Mouse (Mus musculus): Measurements from ENCODE around the gene Mindy1. TPM values are rescaled to one million over a fixed set of nuclear protein-coding genes. Genes with fewer than 3 reads are reported as not detected.

Mindy1 gene
- polyA plus RNA-seq, 1 experiment from 2014 or later, result 42.5 TPM

DNA sequence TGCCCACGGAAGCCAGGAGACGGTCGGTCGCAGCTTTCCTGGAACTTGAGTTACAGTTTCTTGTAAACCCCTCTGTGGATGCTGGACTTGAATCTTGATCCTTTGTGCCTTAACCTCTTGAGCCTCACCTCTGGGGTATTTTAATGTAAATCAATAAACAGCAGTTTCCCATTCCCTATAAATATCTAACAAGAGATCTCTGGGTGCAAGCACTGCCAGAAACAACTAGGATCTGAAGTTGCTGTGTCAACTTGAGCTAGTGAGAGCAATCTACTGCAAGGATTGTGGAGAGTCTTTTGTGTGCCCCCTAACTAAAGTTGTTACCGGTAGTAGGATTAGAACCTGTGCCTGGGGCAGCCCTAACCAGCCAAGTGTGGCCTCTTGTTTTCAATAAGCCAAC lies 4.2 kb downstream of the Mindy1 start:
- no peak overlapping the region for H3K4me2 ChIP-seq (ENCODE audit: low read length)
- no peak for ATAC-seq
- peaks cover 22% of the 10 kb centered on the region for H3K4me1 ChIP-seq (ENCODE audit: control insufficient read depth, insufficient read depth, low read length)
- H3K27me3 ChIP-seq (ENCODE audit: control insufficient read depth, insufficient read depth, low read depth, low read length), result no peaks in the 10 kb centered on the region
- no peaks in the 10 kb centered on the region for H3K9me3 ChIP-seq (replicated peaks; ENCODE audit: control insufficient read depth, low read length, poor library complexity, severe bottlenecking)
- WGBS, result 92% methylated on average over 5 of the region's 5 CpGs
- H3K36me3 ChIP-seq (ENCODE audit: control insufficient read depth, insufficient read depth, low read length), result peaks cover 2% of the 10 kb centered on the region
- no peak overlapping the region for H3K27ac ChIP-seq (ENCODE audit: low read length)
- H3K4me3 ChIP-seq (ENCODE audit: low read depth, low read length), result no peak overlapping the region
- no peak overlapping the region for H3K9ac ChIP-seq (ENCODE audit: low read depth, low read length)

DNA sequence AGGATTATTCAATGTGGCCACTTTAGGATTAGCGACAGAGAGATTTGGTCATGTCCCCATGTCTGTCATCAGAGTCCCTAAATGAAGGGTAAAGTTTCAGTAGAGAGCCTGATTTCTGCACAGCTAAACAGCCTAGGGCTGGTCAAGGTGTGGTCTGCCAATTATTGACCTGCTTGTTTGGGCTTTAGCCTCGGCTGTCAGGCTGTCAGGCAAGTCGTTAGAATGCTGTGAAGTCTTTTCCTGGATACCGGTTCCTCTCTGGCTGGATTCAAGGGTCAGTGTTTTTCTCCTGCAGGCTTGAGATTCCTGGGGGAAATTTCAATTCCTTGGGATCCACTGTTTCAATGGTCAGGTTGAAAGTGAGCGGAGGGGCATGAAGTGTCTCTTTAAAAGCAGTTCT lies 4.9 kb downstream of the Mindy1 start:
- Histone ChIP-seq H3K27me3 (ENCODE audit: control insufficient read depth, insufficient read depth, low read depth, low read length) (no peaks in the 10 kb centered on the region), H3K4me3 (ENCODE audit: low read depth, low read length) (no peak overlapping the region), H3K9me3 (replicated peaks; ENCODE audit: control insufficient read depth, low read length, poor library complexity, severe bottlenecking) (no peaks in the 10 kb centered on the region), H3K9ac (ENCODE audit: low read depth, low read length) (no peak overlapping the region), H3K4me2 (ENCODE audit: low read length) (no peak overlapping the region), H3K27ac (ENCODE audit: low read length) (no peak overlapping the region), H3K4me1 (ENCODE audit: control insufficient read depth, insufficient read depth, low read length) (peaks cover 17% of the 10 kb centered on the region), H3K36me3 (ENCODE audit: control insufficient read depth, insufficient read depth, low read length) (peaks cover 2% of the 10 kb centered on the region)
- 70% methylated on average over 5 of the region's 5 CpGs for WGBS
- ATAC-seq, result no peak

DNA sequence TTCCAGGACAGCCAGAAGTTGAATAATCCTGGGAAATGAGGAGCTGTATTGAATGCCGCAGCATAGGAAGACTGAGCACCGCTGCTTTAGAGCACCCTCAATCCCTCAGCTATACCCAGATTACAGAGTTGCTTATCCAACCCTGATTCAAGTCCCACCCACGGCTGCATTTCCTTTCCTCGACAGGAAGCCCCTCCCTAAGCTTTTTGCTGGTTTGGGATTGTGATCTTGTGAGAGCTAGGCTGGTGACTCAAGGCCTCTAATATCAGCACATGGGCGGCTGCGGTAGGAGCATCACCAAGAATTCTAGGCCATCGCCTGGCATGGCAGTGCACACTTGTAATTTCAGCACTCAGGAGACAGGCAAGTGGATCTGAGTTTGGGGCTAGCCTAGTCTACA lies 5.4 kb downstream of the Mindy1 start:
- Histone ChIP-seq H3K4me1 (ENCODE audit: control insufficient read depth, insufficient read depth, low read length) (peaks cover 17% of the 10 kb centered on the region), H3K9me3 (replicated peaks; ENCODE audit: control insufficient read depth, low read length, poor library complexity, severe bottlenecking) (no peaks in the 10 kb centered on the region), H3K4me2 (ENCODE audit: low read length) (no peak overlapping the region), H3K27me3 (ENCODE audit: control insufficient read depth, insufficient read depth, low read depth, low read length) (no peaks in the 10 kb centered on the region), H3K4me3 (ENCODE audit: low read depth, low read length) (no peak overlapping the region), H3K9ac (ENCODE audit: low read depth, low read length) (no peak overlapping the region), H3K36me3 (ENCODE audit: control insufficient read depth, insufficient read depth, low read length) (peaks cover 2% of the 10 kb centered on the region), H3K27ac (ENCODE audit: low read length) (no peak overlapping the region)
- ATAC-seq, result no peak
- 95% methylated on average over 7 of the region's 7 CpGs for WGBS

DNA sequence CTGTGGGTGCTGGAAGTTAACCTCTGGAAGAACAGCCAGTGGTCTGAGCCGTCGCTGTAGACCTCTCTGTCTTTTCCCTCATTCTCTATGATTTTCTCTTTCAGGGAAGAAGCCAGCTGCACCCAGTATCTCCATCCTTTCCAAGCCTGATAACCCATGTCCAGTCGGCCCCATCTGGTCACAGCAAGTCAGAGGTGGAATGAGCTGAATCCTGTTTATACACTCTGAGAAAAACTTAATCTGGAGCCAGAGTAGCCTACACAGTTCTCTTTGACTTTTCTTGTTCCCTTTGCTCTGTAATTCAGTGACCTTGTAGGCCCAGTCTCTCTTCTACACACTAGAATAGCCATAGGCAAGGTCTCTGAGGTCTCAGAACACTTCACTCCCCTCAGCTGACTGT lies 6.4 kb downstream of the Mindy1 start:
- H3K9me3 ChIP-seq (replicated peaks; ENCODE audit: control insufficient read depth, low read length, poor library complexity, severe bottlenecking), result no peaks in the 10 kb centered on the region
- no peak overlapping the region for H3K4me3 ChIP-seq (ENCODE audit: low read depth, low read length)
- H3K4me1 ChIP-seq (ENCODE audit: control insufficient read depth, insufficient read depth, low read length), result peaks cover 15% of the 10 kb centered on the region
- H3K36me3 ChIP-seq (ENCODE audit: control insufficient read depth, insufficient read depth, low read length), result peaks cover 8% of the 10 kb centered on the region
- H3K27ac ChIP-seq (ENCODE audit: low read length), result no peak overlapping the region
- no peak overlapping the region for H3K9ac ChIP-seq (ENCODE audit: low read depth, low read length)
- no peaks in the 10 kb centered on the region for H3K27me3 ChIP-seq (ENCODE audit: control insufficient read depth, insufficient read depth, low read depth, low read length)
- WGBS, result 91% methylated on average over 3 of the region's 3 CpGs
- H3K4me2 ChIP-seq (ENCODE audit: low read length), result no peak overlapping the region
- no peak for ATAC-seq

DNA sequence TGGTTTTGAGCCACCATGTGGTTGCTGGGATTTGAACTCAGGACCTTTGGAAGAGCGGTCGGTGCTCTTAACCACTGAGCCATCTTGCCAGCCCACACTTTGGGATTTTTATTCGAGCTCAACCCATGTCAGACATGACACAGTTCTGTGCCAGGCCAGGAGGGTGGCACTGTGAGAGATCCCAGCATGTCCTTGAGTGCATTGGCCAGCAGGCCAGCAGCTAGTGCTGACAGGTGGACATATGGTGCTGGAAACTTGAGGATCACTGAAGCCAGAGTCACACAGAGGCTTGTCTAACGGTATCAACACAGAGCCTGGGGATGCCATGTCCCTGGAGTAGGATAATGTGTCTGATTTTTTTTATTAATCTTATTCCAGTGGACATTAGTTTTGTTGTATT lies 8.3 kb downstream of the Mindy1 start:
- H3K9me3 ChIP-seq (replicated peaks; ENCODE audit: control insufficient read depth, low read length, poor library complexity, severe bottlenecking), result no peaks in the 10 kb centered on the region
- H3K4me1 ChIP-seq (ENCODE audit: control insufficient read depth, insufficient read depth, low read length), result peaks cover 6% of the 10 kb centered on the region
- peaks cover 13% of the 10 kb centered on the region for H3K36me3 ChIP-seq (ENCODE audit: control insufficient read depth, insufficient read depth, low read length)
- WGBS, result 92% methylated on average over 4 of the region's 4 CpGs
- H3K4me2 ChIP-seq (ENCODE audit: low read length), result no peak overlapping the region
- ATAC-seq, result no peak
- no peak overlapping the region for H3K4me3 ChIP-seq (ENCODE audit: low read depth, low read length)
- H3K9ac ChIP-seq (ENCODE audit: low read depth, low read length), result no peak overlapping the region
- H3K27me3 ChIP-seq (ENCODE audit: control insufficient read depth, insufficient read depth, low read depth, low read length), result no peaks in the 10 kb centered on the region
- no peak overlapping the region for H3K27ac ChIP-seq (ENCODE audit: low read length)

DNA sequence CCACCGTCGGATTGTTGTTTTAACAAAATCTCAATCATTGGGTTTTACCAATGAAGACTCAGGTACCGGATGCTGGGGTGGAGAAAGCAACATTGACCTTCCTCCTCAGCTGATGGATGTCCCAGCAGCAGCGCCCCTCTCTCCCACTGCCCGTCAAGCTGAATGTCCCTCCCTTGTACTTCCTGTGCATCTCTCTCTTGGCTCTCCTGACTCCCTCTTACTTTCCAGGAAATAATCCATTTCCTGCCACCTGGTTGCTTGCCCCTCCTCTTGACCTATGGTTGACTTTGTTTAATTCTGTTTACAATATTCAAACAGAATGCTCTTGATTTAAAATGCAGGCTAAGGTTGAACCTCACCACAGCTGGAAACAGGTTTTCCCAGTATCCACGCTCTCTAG lies 9.0 kb downstream of the Mindy1 start:
- Histone ChIP-seq H3K27ac (ENCODE audit: low read length) (no peak overlapping the region), H3K36me3 (ENCODE audit: control insufficient read depth, insufficient read depth, low read length) (peaks cover 13% of the 10 kb centered on the region), H3K9me3 (replicated peaks; ENCODE audit: control insufficient read depth, low read length, poor library complexity, severe bottlenecking) (no peaks in the 10 kb centered on the region), H3K4me2 (ENCODE audit: low read length) (no peak overlapping the region), H3K27me3 (ENCODE audit: control insufficient read depth, insufficient read depth, low read depth, low read length) (no peaks in the 10 kb centered on the region), H3K9ac (ENCODE audit: low read depth, low read length) (no peak overlapping the region), H3K4me3 (ENCODE audit: low read depth, low read length) (no peak overlapping the region), H3K4me1 (ENCODE audit: control insufficient read depth, insufficient read depth, low read length) (no peaks in the 10 kb centered on the region; the same call in 1 of the 2 replicates)
- 88% methylated on average over 6 of the region's 6 CpGs for WGBS
- no peak for ATAC-seq

DNA sequence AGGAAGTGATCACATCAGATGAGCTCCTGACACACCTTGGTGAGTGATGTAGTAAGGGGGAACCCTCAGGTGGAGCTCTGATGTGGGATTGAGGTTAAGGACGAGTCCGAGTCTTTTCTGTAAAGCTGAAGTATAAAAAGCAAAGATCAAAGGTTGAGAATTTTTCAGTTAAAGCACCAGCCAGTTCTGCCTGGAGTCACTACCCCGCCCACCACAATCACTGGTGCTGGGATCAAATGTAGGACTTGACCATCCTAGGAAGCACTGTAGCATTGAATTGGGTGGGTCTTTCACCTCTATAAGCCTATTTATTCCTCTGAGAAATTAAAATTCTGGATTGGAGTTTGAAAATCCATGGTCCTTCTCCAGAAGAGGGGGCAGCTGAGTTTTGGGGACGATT lies 9.9 kb downstream of the Mindy1 start:
- no peak for ATAC-seq
- Histone ChIP-seq H3K9me3 (replicated peaks; ENCODE audit: control insufficient read depth, low read length, poor library complexity, severe bottlenecking) (no peaks in the 10 kb centered on the region), H3K4me1 (ENCODE audit: control insufficient read depth, insufficient read depth, low read length) (no peaks in the 10 kb centered on the region), H3K27ac (ENCODE audit: low read length) (no peak overlapping the region), H3K27me3 (ENCODE audit: control insufficient read depth, insufficient read depth, low read depth, low read length) (no peaks in the 10 kb centered on the region), H3K4me2 (ENCODE audit: low read length) (no peak overlapping the region), H3K36me3 (ENCODE audit: control insufficient read depth, insufficient read depth, low read length) (peaks cover 13% of the 10 kb centered on the region), H3K4me3 (ENCODE audit: low read depth, low read length) (no peak overlapping the region), H3K9ac (ENCODE audit: low read depth, low read length) (no peak overlapping the region)
- 90% methylated on average over 4 of the region's 4 CpGs for WGBS

DNA sequence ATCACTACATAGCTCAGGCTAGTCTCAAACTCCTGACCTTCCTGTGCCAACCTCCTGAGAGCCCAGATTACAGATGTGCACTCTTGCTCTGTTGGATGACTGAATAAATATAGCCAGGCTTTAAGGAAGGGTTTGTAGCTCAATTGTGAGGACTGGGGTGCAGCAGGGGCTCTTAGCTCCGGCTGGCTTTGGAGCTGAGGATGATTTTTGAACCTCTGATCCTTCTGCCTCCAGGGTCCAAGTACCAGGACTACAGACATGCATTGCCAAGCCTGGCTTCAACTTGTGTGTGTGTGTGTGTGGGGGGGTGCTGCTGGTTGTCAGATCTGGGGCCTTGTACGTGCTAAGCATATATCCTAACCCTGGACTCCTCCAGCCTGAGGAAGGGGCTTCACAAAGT lies 11.8 kb downstream of the Mindy1 start:
- Histone ChIP-seq H3K9ac (ENCODE audit: low read depth, low read length) (no peak overlapping the region), H3K27ac (ENCODE audit: low read length) (no peak overlapping the region), H3K36me3 (ENCODE audit: control insufficient read depth, insufficient read depth, low read length) (peaks cover 13% of the 10 kb centered on the region), H3K9me3 (replicated peaks; ENCODE audit: control insufficient read depth, low read length, poor library complexity, severe bottlenecking) (no peaks in the 10 kb centered on the region), H3K4me1 (ENCODE audit: control insufficient read depth, insufficient read depth, low read length) (no peaks in the 10 kb centered on the region), H3K4me2 (ENCODE audit: low read length) (no peak overlapping the region), H3K27me3 (ENCODE audit: control insufficient read depth, insufficient read depth, low read depth, low read length) (no peaks in the 10 kb centered on the region), H3K4me3 (ENCODE audit: low read depth, low read length) (no peak overlapping the region)
- no peak for ATAC-seq
- WGBS, result 77% methylated on average over 2 of the region's 2 CpGs

DNA sequence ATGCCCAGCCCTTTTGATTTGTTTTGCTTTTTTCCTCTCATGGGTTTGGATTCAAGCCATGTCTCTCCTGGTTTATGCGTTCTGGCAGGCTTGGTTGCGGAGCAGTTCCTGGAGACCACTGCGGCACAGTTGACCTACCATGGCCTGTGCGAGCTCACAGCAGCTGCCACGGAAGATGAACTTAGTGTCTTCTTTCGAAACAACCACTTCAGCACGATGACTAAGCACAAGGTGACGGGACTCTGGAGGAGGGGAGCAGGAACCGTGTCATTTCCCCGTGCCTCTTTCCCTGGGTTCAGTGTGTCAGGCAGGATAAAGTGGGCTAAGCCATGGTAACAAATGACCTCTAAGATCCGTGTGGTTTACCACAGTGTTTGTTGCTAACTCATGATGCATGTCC lies 12.4 kb downstream of the Mindy1 start:
- no peaks in the 10 kb centered on the region for H3K9me3 ChIP-seq (replicated peaks; ENCODE audit: control insufficient read depth, low read length, poor library complexity, severe bottlenecking)
- H3K4me2 ChIP-seq (ENCODE audit: low read length), result no peak overlapping the region
- H3K36me3 ChIP-seq (ENCODE audit: control insufficient read depth, insufficient read depth, low read length), result peaks cover 11% of the 10 kb centered on the region
- no peak overlapping the region for H3K4me3 ChIP-seq (ENCODE audit: low read depth, low read length)
- no peaks in the 10 kb centered on the region for H3K27me3 ChIP-seq (ENCODE audit: control insufficient read depth, insufficient read depth, low read depth, low read length)
- H3K9ac ChIP-seq (ENCODE audit: low read depth, low read length), result no peak overlapping the region
- H3K4me1 ChIP-seq (ENCODE audit: control insufficient read depth, insufficient read depth, low read length), result no peaks in the 10 kb centered on the region
- 88% methylated on average over 11 of the region's 11 CpGs for WGBS
- no peak overlapping the region for H3K27ac ChIP-seq (ENCODE audit: low read length)
- no peak for ATAC-seq

DNA sequence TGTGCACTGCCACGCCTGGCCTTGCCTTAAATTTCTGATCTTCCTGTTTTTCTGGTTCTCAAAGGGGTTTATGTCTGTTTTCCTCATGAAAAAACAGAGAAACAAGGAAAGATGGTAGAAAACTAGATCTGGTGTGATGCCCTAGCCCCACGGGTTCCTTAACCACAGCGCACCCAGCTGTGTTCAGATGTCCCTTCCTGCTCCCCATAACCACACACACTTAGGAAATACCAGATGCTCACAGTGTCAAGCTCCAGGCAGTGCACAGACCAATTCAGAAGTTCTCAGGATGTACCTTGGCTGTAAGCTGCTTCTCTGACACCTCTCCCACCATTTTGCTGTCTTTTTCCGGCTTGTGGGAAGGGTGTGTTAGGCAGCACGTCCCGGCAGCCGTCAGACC lies 13.2 kb downstream of the Mindy1 start:
- Histone ChIP-seq H3K4me1 (ENCODE audit: control insufficient read depth, insufficient read depth, low read length) (no peaks in the 10 kb centered on the region), H3K27me3 (ENCODE audit: control insufficient read depth, insufficient read depth, low read depth, low read length) (no peaks in the 10 kb centered on the region), H3K4me2 (ENCODE audit: low read length) (no peak overlapping the region), H3K4me3 (ENCODE audit: low read depth, low read length) (no peak overlapping the region), H3K36me3 (ENCODE audit: control insufficient read depth, insufficient read depth, low read length) (peaks cover 11% of the 10 kb centered on the region; the same call in 1 of the 2 replicates), H3K9me3 (replicated peaks; ENCODE audit: control insufficient read depth, low read length, poor library complexity, severe bottlenecking) (no peaks in the 10 kb centered on the region), H3K9ac (ENCODE audit: low read depth, low read length) (no peak overlapping the region), H3K27ac (ENCODE audit: low read length) (no peak overlapping the region)
- WGBS, result 90% methylated on average over 7 of the region's 7 CpGs
- ATAC-seq, result no peak
